Mouse (Mus musculus): ENCODE results near the gene Egfl7.

- TF ChIP-seq CTCF (IDR thresholded peaks at IDR 0.05; ENCODE audit: extremely low read depth, insufficient read length, insufficient replicate concordance, low read depth, low read length) (no peak), POLR2A (IDR thresholded peaks at IDR 0.05; ENCODE audit: low read depth, low read length) (no peak)
Measured at GRCm38 (mm10) chr2:26534161-26534560, 45.7 kb upstream of the Egfl7 start.

Measured in small intestine, adult 2 months (tissue).